Mouse (Mus musculus): ENCODE data around the gene Olfr885. TPM values are rescaled to one million over a fixed set of nuclear protein-coding genes. Genes with fewer than 3 reads are reported as not detected.

Gene Olfr885
- 0.23 TPM in 1 of 2 replicates, not detected in the other for polyA plus RNA-seq (2015; fragmentation: Nextera tagmentation; extraction: Ambion mirVana)

GRCm38 (mm10) chr9:38061022-38061421 lies at the start of gene Olfr885:
Gene Olfr885 (plus strand): TSS chr9:38061322.
- no peak for ATAC-seq (ENCODE audit: insufficient number of reproducible peaks, low FRiP score, low TSS enrichment, low read depth)
- Histone ChIP-seq H3K4me2 (replicated peaks) (no peak within 1 kb of the TSS), H3K9ac (no peak within 1 kb of the TSS), H3K36me3 (no peaks in the 10 kb centered on the region), H3K9me3 (replicated peaks) (no peaks in the 10 kb centered on the region), H3K4me3 (replicated peaks) (no peak within 1 kb of the TSS), H3K27ac (replicated peaks) (no peak within 1 kb of the TSS), H3K27me3 (no peaks in the 10 kb centered on the region), H3K4me1 (no peaks in the 10 kb centered on the region)
- 87% methylated on average over 3 of the region's 3 CpGs for WGBS

- Histone ChIP-seq H3K27me3 (no peaks in the 10 kb centered on the region), H3K27ac (replicated peaks) (no peak within 1 kb of the TSS), H3K36me3 (no peaks in the 10 kb centered on the region), H3K9ac (no peak within 1 kb of the TSS), H3K4me1 (no peaks in the 10 kb centered on the region), H3K4me2 (replicated peaks) (no peak within 1 kb of the TSS), H3K4me3 (replicated peaks) (no peak within 1 kb of the TSS), H3K9me3 (replicated peaks) (no peaks in the 10 kb centered on the region)
- 74% methylated on average over 1 of the region's 1 CpGs for WGBS
- ATAC-seq (ENCODE audit: insufficient number of reproducible peaks, low FRiP score, low TSS enrichment, low read depth): no peak
Measured at GRCm38 (mm10) chr9:38025508-38025907, 35.6 kb upstream of the Olfr885 start, which contains the start of gene Olfr883. Gene Olfr883 (plus strand): TSS chr9:38025808.

GRCm38 (mm10) chr9:38046255-38046654 lies 14.9 kb upstream of the Olfr885 start, which contains the start of gene Olfr884:
Gene Olfr884 (plus strand): TSS chr9:38046555.
- ATAC-seq (ENCODE audit: insufficient number of reproducible peaks, low FRiP score, low TSS enrichment, low read depth): no peak
- H3K9ac ChIP-seq: no peak within 1 kb of the TSS
- H3K4me3 ChIP-seq (replicated peaks): no peak within 1 kb of the TSS
- WGBS: 56% methylated on average over 1 of the region's 1 CpGs
- no peaks in the 10 kb centered on the region for H3K36me3 ChIP-seq
- H3K27me3 ChIP-seq: no peaks in the 10 kb centered on the region
- H3K9me3 ChIP-seq (replicated peaks): no peaks in the 10 kb centered on the region
- H3K4me2 ChIP-seq (replicated peaks): no peak within 1 kb of the TSS
- H3K27ac ChIP-seq (replicated peaks): no peak within 1 kb of the TSS
- H3K4me1 ChIP-seq: no peaks in the 10 kb centered on the region

- Histone ChIP-seq H3K4me1 (no peaks in the 10 kb centered on the region), H3K27me3 (no peaks in the 10 kb centered on the region), H3K9me3 (replicated peaks) (no peaks in the 10 kb centered on the region), H3K4me3 (replicated peaks) (no peak within 1 kb of the TSS), H3K36me3 (no peaks in the 10 kb centered on the region), H3K4me2 (replicated peaks) (no peak within 1 kb of the TSS), H3K27ac (replicated peaks) (no peak within 1 kb of the TSS), H3K9ac (no peak within 1 kb of the TSS)
- ATAC-seq (ENCODE audit: insufficient number of reproducible peaks, low FRiP score, low TSS enrichment, low read depth): no peak
- WGBS: 87% methylated on average over 1 of the region's 1 CpGs
Measured at GRCm38 (mm10) chr9:38083772-38084171, 22.6 kb downstream of the Olfr885 start, which contains the start of gene Olfr887. Gene Olfr887 (plus strand): TSS chr9:38084072.

GRCm38 (mm10) chr9:38107828-38108227 lies 46.7 kb downstream of the Olfr885 start, which contains the start of gene Olfr888:
Gene Olfr888 (plus strand): TSS chr9:38108128.
- no peak for ATAC-seq (ENCODE audit: insufficient number of reproducible peaks, low FRiP score, low TSS enrichment, low read depth)
- Histone ChIP-seq H3K4me3 (replicated peaks) (no peak within 1 kb of the TSS), H3K4me2 (replicated peaks) (no peak within 1 kb of the TSS), H3K9ac (no peak within 1 kb of the TSS), H3K36me3 (no peaks in the 10 kb centered on the region), H3K4me1 (no peaks in the 10 kb centered on the region), H3K27ac (replicated peaks) (no peak within 1 kb of the TSS), H3K9me3 (replicated peaks) (no peaks in the 10 kb centered on the region), H3K27me3 (no peaks in the 10 kb centered on the region)
- 78% methylated on average over 1 of the region's 1 CpGs for WGBS

Other genes with a start within 250 kb of the Olfr885 start
- 0.22 and 0.28 TPM in 2 replicates for gene Olfr877, start 207.1 kb upstream of the Olfr885 start, polyA plus RNA-seq (2015; fragmentation: Nextera tagmentation; extraction: Ambion mirVana)
- 0.16 and 0.19 TPM in 2 replicates for gene Olfr145, start 164.6 kb upstream of the Olfr885 start, polyA plus RNA-seq (2015; fragmentation: Nextera tagmentation; extraction: Ambion mirVana)
- 0.09 and 0.35 TPM in 2 replicates for gene Olfr878, start 143.5 kb upstream of the Olfr885 start, polyA plus RNA-seq (2015; fragmentation: Nextera tagmentation; extraction: Ambion mirVana)
- 0.11 TPM in 1 of 2 replicates, not detected in the other for gene Olfr881, start 69.5 kb upstream of the Olfr885 start, polyA plus RNA-seq (2015; fragmentation: Nextera tagmentation; extraction: Ambion mirVana)
- gene Olfr883, start 35.5 kb upstream of the Olfr885 start, polyA plus RNA-seq (2015; fragmentation: Nextera tagmentation; extraction: Ambion mirVana): not detected in 2 replicates
- gene Olfr884, start 14.8 kb upstream of the Olfr885 start, polyA plus RNA-seq (2015; fragmentation: Nextera tagmentation; extraction: Ambion mirVana): 0.33 TPM in 1 of 2 replicates, not detected in the other
- not detected in 2 replicates for gene Olfr887, start 22.8 kb downstream of the Olfr885 start, polyA plus RNA-seq (2015; fragmentation: Nextera tagmentation; extraction: Ambion mirVana)
- not detected in 2 replicates for gene Olfr888, start 46.8 kb downstream of the Olfr885 start, polyA plus RNA-seq (2015; fragmentation: Nextera tagmentation; extraction: Ambion mirVana)
- gene Olfr889, start 53.9 kb downstream of the Olfr885 start, polyA plus RNA-seq (2015; fragmentation: Nextera tagmentation; extraction: Ambion mirVana): 0.12 TPM in 2 replicates
- gene Olfr890, start 81.2 kb downstream of the Olfr885 start, polyA plus RNA-seq (2015; fragmentation: Nextera tagmentation; extraction: Ambion mirVana): 0.05 TPM in 1 of 2 replicates, not detected in the other
- not detected in 2 replicates for gene Olfr891, start 119.5 kb downstream of the Olfr885 start, polyA plus RNA-seq (2015; fragmentation: Nextera tagmentation; extraction: Ambion mirVana)
- gene Olfr893, start 147.0 kb downstream of the Olfr885 start, polyA plus RNA-seq (2015; fragmentation: Nextera tagmentation; extraction: Ambion mirVana): 0.16 TPM in 1 of 2 replicates, not detected in the other
- not detected in 2 replicates for gene Olfr894, start 156.7 kb downstream of the Olfr885 start, polyA plus RNA-seq (2015; fragmentation: Nextera tagmentation; extraction: Ambion mirVana)
- not detected in 2 replicates for gene Olfr143, start 191.5 kb downstream of the Olfr885 start, polyA plus RNA-seq (2015; fragmentation: Nextera tagmentation; extraction: Ambion mirVana)
- not detected in 2 replicates for gene Olfr895, start 206.5 kb downstream of the Olfr885 start, polyA plus RNA-seq (2015; fragmentation: Nextera tagmentation; extraction: Ambion mirVana)
- not detected in 2 replicates for gene Olfr896-ps1, start 229.8 kb downstream of the Olfr885 start, polyA plus RNA-seq (2015; fragmentation: Nextera tagmentation; extraction: Ambion mirVana)